Comparison of ENCODE assay signal across 9 mouse cellular contexts in genomic region chr19:6926559-6927255, GRCm38 (mm10). TPM values are rescaled to one million over a fixed set of nuclear protein-coding genes. Genes with fewer than 3 reads are reported as not detected.
DNase-seq lines count a peak whose midpoint lies in the region; ATAC-seq and TF ChIP-seq lines count a peak whose summit lies in the region.
"Had no signal": no experiment of that assay in that cellular context is flagged by ENCODE, and none has a peak within 500 bp of the region (broad histone marks: within the 10 kb centered on the region; RNA-seq: fewer than 3 reads in every experiment).

No protein-coding gene starts in this region.

- TF ChIP-seq POLR2A in lung, adult 2 months (IDR thresholded peaks at IDR 0.05; ENCODE audit: borderline replicate concordance, extremely low read depth, low read depth, low read length): no peak

- intact Hi-C loops in left cerebral cortex, postnatal 4 days (cut with DNase I): no loop called here

- H3K4me1 ChIP-seq in lung, adult 2 months (ENCODE audit: control insufficient read depth, insufficient read depth, low read length): peaks cover 8% of the 10 kb centered on the region
- H3K4me1 ChIP-seq in forebrain, embryonic 11.5 days (replicated peaks; ENCODE audit: control insufficient read depth, insufficient read depth, low read length): peaks cover 11% of the 10 kb centered on the region; the same call in 1 of the 2 replicates
- H3K4me1 ChIP-seq in midbrain, embryonic 12.5 days: peaks cover 30% of the 10 kb centered on the region

- 23% methylated on average over 26 of the region's 26 CpGs for WGBS in lung, adult 2 months
- 9% methylated on average over 26 of the region's 26 CpGs for WGBS in forebrain, embryonic 11.5 days
- 10% methylated on average over 26 of the region's 26 CpGs for WGBS in midbrain, embryonic 12.5 days

- no peak overlapping the region for H3K9ac ChIP-seq in forebrain, embryonic 11.5 days (ENCODE audit: low read length)
- no peak overlapping the region for H3K9ac ChIP-seq in midbrain, embryonic 12.5 days (replicated peaks)

- H3K4me2 ChIP-seq in forebrain, embryonic 11.5 days (ENCODE audit: low read depth, low read length, severe bottlenecking): peak overlapping the region; percentile 5; the same call in 1 of the 2 replicates
- H3K4me2 ChIP-seq in midbrain, embryonic 12.5 days (replicated peaks): peak overlapping the region; percentile 37

- peaks cover 73% of the 10 kb centered on the region for H3K27me3 ChIP-seq in forebrain, embryonic 11.5 days (ENCODE audit: control insufficient read depth, insufficient read depth, low read length)
- H3K27me3 ChIP-seq in midbrain, embryonic 12.5 days: peaks cover 94% of the 10 kb centered on the region

- H3K4me3 ChIP-seq in lung, adult 2 months (replicated peaks; ENCODE audit: extremely low read depth, low read depth, low read length): no peak overlapping the region
- peak overlapping the region; percentile 9; the same call in 1 of the 2 replicates for H3K4me3 ChIP-seq in forebrain, embryonic 11.5 days (ENCODE audit: low read depth, low read length)
- peak overlapping the region; percentile 24 for H3K4me3 ChIP-seq in midbrain, embryonic 12.5 days
- H3K4me3 ChIP-seq: heart, adult 2 months had no signal

- DNase-seq in lung, adult 2 months: peak; percentile 30
- DNase-seq in lung, postnatal 25 days (ENCODE audit: low spot score): no peak
- peak; percentile 74 for DNase-seq in forebrain, embryonic 11.5 days (ENCODE audit: low spot score)
- DNase-seq in kidney, adult 9 months: peak; percentile 68
- no peak for DNase-seq in layer of hippocampus, adult 9-11 months
- no peak for DNase-seq in left cerebral cortex, postnatal 4 days

- H3K27ac ChIP-seq in forebrain, embryonic 11.5 days (ENCODE audit: low read depth, low read length): no peak overlapping the region
- no peak overlapping the region for H3K27ac ChIP-seq in midbrain, embryonic 12.5 days (replicated peaks)
- H3K27ac ChIP-seq: heart, adult 2 months had no signal

- H3K36me3 ChIP-seq in forebrain, embryonic 11.5 days (ENCODE audit: control insufficient read depth, insufficient read depth, low read length): no peaks in the 10 kb centered on the region
- no peaks in the 10 kb centered on the region for H3K36me3 ChIP-seq in midbrain, embryonic 12.5 days

- no peak for ATAC-seq in forebrain, embryonic 11.5 days (replicated peaks; ENCODE audit: low FRiP score)
- no peak for ATAC-seq in midbrain, embryonic 12.5 days (ENCODE audit: low FRiP score, low read depth)
- no peak for ATAC-seq in inflammation-experienced regulatory T-cells, adult 6 months

- H3K9me3 ChIP-seq in forebrain, embryonic 11.5 days (ENCODE audit: control insufficient read depth, low read length): no peaks in the 10 kb centered on the region
- no peaks in the 10 kb centered on the region for H3K9me3 ChIP-seq in midbrain, embryonic 12.5 days

- TF ChIP-seq CTCF in lung, adult 2 months (IDR thresholded peaks at IDR 0.05; ENCODE audit: insufficient read depth, low read length): no peak

RNA-seq across cellular contexts. Expression of gene Catsperz, which starts 1.5 kb away (rescaled TPM):
- polyA plus RNA-seq in lung, adult 2 months (2012; rRNA removed): 0.16 and 0.49 TPM in 2 replicates
- not detected in 2 replicates for polyA plus RNA-seq in forebrain, embryonic 11.5 days (2014; fragmentation: Nextera tagmentation; extraction: Ambion mirVana)
- 0.68 and 0.97 TPM in 2 replicates for polyA plus RNA-seq in midbrain, embryonic 12.5 days (2016; fragmentation: Nextera tagmentation; extraction: Ambion mirVana)
- total RNA-seq in left cerebral cortex, postnatal 4 days (2021): 10 to 100 TPM in 1 of 2 experiments, 1 to 10 TPM in 1; 6.2 to 11.1 TPM
- under 1 TPM in 1 of 3 experiments, not detected in 2; 0.59 TPM for polyA plus RNA-seq in inflammation-experienced regulatory T-cells, adult 6 months (2017; shearing (Covaris generic))
- total RNA-seq: heart, adult 2 months had no signal

RNA-seq across cellular contexts. Expression of gene Esrra, which starts 5.1 kb away (rescaled TPM):
- polyA plus RNA-seq in lung, adult 2 months (2012; rRNA removed): 42.9 and 43.8 TPM in 2 replicates
- 5.4 TPM in 2 replicates for polyA plus RNA-seq in forebrain, embryonic 11.5 days (2014; fragmentation: Nextera tagmentation; extraction: Ambion mirVana)
- 13.9 and 14.3 TPM in 2 replicates for polyA plus RNA-seq in midbrain, embryonic 12.5 days (2016; fragmentation: Nextera tagmentation; extraction: Ambion mirVana)
- 10 to 100 TPM; 30.4 to 32.7 TPM for total RNA-seq in left cerebral cortex, postnatal 4 days (2021)
- 1 to 10 TPM; 2.3 to 4.4 (median 4.2) TPM for polyA plus RNA-seq in inflammation-experienced regulatory T-cells, adult 6 months (2017; shearing (Covaris generic))

RNA-seq across cellular contexts. Expression of gene Kcnk4, which starts 7.6 kb away (rescaled TPM):
- 0.17 TPM in 1 of 2 replicates, not detected in the other for polyA plus RNA-seq in lung, adult 2 months (2012; rRNA removed)
- not detected in 2 replicates for polyA plus RNA-seq in forebrain, embryonic 11.5 days (2014; fragmentation: Nextera tagmentation; extraction: Ambion mirVana)
- polyA plus RNA-seq in midbrain, embryonic 12.5 days (2016; fragmentation: Nextera tagmentation; extraction: Ambion mirVana): 0.19 and 0.52 TPM in 2 replicates
- total RNA-seq in left cerebral cortex, postnatal 4 days (2021): 10 to 100 TPM; 13.8 to 15.5 TPM
- not detected for polyA plus RNA-seq in inflammation-experienced regulatory T-cells, adult 6 months (2017; shearing (Covaris generic))
- total RNA-seq: heart, adult 2 months had no signal

RNA-seq across cellular contexts. Expression of gene Bad, which starts 15.0 kb away (rescaled TPM):
- 57.3 and 75.5 TPM in 2 replicates for polyA plus RNA-seq in lung, adult 2 months (2012; rRNA removed)
- polyA plus RNA-seq in forebrain, embryonic 11.5 days (2014; fragmentation: Nextera tagmentation; extraction: Ambion mirVana): 56.6 and 57.0 TPM in 2 replicates
- 67.6 and 69.0 TPM in 2 replicates for polyA plus RNA-seq in midbrain, embryonic 12.5 days (2016; fragmentation: Nextera tagmentation; extraction: Ambion mirVana)
- 10 to 100 TPM; 46.2 to 47.1 TPM for total RNA-seq in left cerebral cortex, postnatal 4 days (2021)
- 10 to 100 TPM; 42.9 to 55.0 (median 47.6) TPM for polyA plus RNA-seq in inflammation-experienced regulatory T-cells, adult 6 months (2017; shearing (Covaris generic))

RNA-seq across cellular contexts. Expression of gene Gpr137, which starts 15.6 kb away (rescaled TPM):
- 77.6 and 85.1 TPM in 2 replicates for polyA plus RNA-seq in lung, adult 2 months (2012; rRNA removed)
- polyA plus RNA-seq in forebrain, embryonic 11.5 days (2014; fragmentation: Nextera tagmentation; extraction: Ambion mirVana): 32.7 and 34.3 TPM in 2 replicates
- 37.7 and 38.3 TPM in 2 replicates for polyA plus RNA-seq in midbrain, embryonic 12.5 days (2016; fragmentation: Nextera tagmentation; extraction: Ambion mirVana)
- total RNA-seq in left cerebral cortex, postnatal 4 days (2021): 10 to 100 TPM; 56.8 to 63.6 TPM
- polyA plus RNA-seq in inflammation-experienced regulatory T-cells, adult 6 months (2017; shearing (Covaris generic)): 10 to 100 TPM in 1 of 3 experiments, 1 to 10 TPM in 2; 4.6 to 13.0 (median 9.1) TPM

Comparison
In these comparisons a context has a peak if more than half of its experiments do, and no peak if none do; other contexts are left out.
1. DNase-seq: peak in lung, adult 2 months (single experiment), forebrain, embryonic 11.5 days (single experiment) and kidney, adult 9 months (single experiment); none in lung, postnatal 25 days (single experiment), layer of hippocampus, adult 9-11 months (single experiment) and left cerebral cortex, postnatal 4 days (single experiment).